Mouse (Mus musculus): ENCODE measurements at regions not wholly inside any gene's neighbourhood (a gene's known extent, or its start where the extent isn't known, plus 50 kb on each side); places are given as distances from the start of the nearest gene placed in this dataset.

DNA sequence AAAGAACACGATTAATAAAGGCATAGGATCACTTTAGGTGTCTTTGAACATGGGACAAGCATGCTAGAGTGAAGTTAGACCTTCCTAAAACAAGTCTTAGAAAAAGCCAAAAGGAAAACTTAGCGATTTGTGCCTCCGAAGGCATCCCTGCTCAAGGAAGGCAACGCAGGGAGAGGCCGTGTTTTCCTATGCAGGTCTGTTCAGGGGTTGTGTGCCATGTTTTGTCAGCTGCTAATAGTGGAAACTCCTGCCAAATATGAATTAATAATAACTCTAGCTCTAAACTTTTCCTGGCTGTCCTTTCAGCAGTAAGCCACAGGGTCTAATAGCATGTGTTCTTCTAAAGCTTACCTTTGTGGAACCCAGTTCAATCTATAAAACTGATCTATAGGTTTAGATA is 168.4 kb upstream of the Ccdc122 start:
- TF ChIP-seq CTCF (IDR thresholded peaks at IDR 0.05; ENCODE audit: low read depth) (no peak), EP300 (IDR thresholded peaks at IDR 0.05; ENCODE audit: low read depth) (no peak)
